Mouse (Mus musculus): Measurements from ENCODE around the gene St6galnac5.

- TF ChIP-seq CTCF (IDR thresholded peaks at IDR 0.05; ENCODE audit: low read depth, low read length) (no peak), EP300 (IDR thresholded peaks at IDR 0.05; ENCODE audit: insufficient read depth, low read depth, low read length) (no peak)
These were observed 39.1 kb downstream of the St6galnac5 start for GRCm38 (mm10) chr3:152942985-152943384.

Data from ES-Bruce4 (cell line).